Mouse (Mus musculus) v-Abl transformed pro-B cells (cell line): ENCODE results near the gene Itpkb.

Experiments
- in situ Hi-C, 2 experiments: fragments of 400-800 bp; cut with MboI; formaldehyde crosslinking; loops; one replicate each; pipeline ENCODE4 v1.15.1; 2025; ENCODE audit not compliant: unreplicated experiment in 2 of 2

The Itpkb gene

GRCm38 (mm10) chr1:180390746-180391574 lies 60.7 kb downstream of the Itpkb start:
- in situ Hi-C loops: no loop called here

- in situ Hi-C loops: no loop called here
Observed at GRCm38 (mm10) chr1:180391575-180391945, 61.3 kb downstream of the Itpkb start.

DNA sequence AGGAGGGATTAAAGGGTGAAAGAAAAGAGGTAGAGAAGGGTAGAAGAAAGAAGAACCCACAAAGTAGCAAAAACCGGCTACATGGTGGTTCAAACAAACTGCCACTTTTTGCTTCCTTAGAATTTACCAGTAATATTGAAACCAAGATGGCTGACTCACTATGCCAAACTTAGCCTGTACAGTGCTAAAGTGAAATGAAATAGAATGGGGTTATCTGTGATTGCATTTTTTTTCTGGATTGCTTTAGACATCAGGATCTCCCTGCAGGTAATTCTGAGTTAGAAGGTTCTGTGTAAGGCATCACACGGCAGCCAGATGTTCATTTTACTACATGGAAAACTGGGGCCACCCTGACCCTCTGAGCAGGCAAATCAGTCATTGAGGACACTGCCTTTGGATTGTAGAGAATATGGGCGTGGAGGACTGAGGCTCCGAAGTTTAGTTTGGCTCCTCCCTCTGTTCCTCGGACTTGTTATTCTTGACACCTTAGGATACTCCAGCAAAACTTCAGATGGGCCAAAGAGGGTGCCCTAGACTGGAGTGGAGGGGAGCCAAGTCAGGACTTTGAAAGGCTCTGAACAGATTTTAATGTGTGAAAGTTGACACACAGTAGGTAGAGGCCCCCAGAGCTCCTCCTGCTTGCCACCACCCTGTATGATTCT lies 62.0 kb downstream of the Itpkb start:
- in situ Hi-C loops: no loop called here

GRCm38 (mm10) chr1:180393017-180393797 lies 62.9 kb downstream of the Itpkb start:
- in situ Hi-C loops: no loop called here

DNA sequence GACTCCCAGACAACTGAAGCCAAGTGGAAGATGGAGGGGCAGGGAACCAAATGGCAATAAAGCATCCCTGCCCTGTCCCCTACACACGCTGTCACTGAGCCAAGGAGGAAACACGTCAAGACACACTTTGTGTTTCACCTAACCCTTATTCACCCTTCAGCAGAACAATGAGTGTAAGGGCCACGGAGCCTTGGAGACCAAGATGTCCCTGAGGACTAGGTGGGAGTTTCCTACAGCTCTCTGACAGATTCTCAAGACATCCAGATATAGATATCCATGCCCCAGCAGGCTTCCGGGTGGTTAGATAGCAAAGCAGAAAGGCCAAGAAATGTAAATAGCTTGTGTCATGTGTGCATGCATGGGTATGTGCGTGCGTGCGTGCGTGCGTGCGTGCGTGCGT lies 63.6 kb downstream of the Itpkb start:
- in situ Hi-C loops: no loop called here

GRCm38 (mm10) chr1:180397734-180398133 lies 67.4 kb downstream of the Itpkb start:
- in situ Hi-C loops: no loop called here

- in situ Hi-C loops: no loop called here
Observed at GRCm38 (mm10) chr1:180398446-180398845, 68.2 kb downstream of the Itpkb start.

DNA sequence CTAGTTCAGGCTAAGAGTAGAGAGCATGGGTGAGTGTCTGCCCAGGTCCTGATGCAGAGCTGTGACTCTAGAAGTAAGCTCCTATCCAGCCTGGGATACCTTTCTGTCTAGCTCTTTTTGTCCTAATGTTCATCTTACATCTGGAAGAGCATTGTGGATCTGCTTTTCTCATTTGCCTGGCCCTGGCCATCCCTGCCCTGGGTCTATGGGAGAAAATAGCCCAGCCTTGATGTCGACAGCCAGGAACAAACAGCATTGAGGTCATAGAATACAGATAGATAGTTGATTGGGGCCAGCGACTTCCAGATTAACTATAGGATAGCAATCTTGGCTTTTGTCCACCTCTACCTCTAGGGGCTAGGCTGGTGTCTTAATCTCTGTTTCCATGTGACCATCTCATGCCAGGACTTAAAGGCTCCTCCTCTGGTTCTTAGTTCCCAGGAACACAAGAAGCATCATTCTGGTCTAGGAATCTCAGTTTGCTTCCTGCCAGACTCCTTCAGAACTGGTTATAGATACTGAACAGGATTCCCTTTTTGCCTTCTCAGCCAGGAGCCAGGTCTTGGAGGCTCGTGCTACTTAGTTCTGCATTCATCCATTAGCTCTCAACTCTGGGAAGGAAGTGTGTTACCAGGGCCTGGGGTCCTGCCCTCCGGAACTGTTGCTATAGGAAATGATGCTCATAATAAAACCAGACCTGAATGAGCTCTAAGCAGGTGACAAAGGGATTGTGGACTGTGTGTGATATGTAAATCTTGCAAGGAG lies 70.6 kb downstream of the Itpkb start:
- in situ Hi-C loops: loop anchor here (5.0 to 10.0 kb wide), 2 partner anchors 74 to 126 kb away; no protein-coding TSS in a partner anchor

- in situ Hi-C loops: loop anchor here (5.0 to 10.0 kb wide), 2 partner anchors 74 to 127 kb away; no protein-coding TSS in a partner anchor
Observed at GRCm38 (mm10) chr1:180401725-180402124, 71.4 kb downstream of the Itpkb start.

GRCm38 (mm10) chr1:180402481-180403081 lies 72.3 kb downstream of the Itpkb start:
- in situ Hi-C loops: loop anchor here (5.0 to 10.0 kb wide), 2 partner anchors 75 to 128 kb away; no protein-coding TSS in a partner anchor

GRCm38 (mm10) chr1:180403357-180403693 lies 73.0 kb downstream of the Itpkb start:
- in situ Hi-C loops: loop anchor here (5.0 to 10.0 kb wide), 2 partner anchors 76 to 129 kb away; no protein-coding TSS in a partner anchor

DNA sequence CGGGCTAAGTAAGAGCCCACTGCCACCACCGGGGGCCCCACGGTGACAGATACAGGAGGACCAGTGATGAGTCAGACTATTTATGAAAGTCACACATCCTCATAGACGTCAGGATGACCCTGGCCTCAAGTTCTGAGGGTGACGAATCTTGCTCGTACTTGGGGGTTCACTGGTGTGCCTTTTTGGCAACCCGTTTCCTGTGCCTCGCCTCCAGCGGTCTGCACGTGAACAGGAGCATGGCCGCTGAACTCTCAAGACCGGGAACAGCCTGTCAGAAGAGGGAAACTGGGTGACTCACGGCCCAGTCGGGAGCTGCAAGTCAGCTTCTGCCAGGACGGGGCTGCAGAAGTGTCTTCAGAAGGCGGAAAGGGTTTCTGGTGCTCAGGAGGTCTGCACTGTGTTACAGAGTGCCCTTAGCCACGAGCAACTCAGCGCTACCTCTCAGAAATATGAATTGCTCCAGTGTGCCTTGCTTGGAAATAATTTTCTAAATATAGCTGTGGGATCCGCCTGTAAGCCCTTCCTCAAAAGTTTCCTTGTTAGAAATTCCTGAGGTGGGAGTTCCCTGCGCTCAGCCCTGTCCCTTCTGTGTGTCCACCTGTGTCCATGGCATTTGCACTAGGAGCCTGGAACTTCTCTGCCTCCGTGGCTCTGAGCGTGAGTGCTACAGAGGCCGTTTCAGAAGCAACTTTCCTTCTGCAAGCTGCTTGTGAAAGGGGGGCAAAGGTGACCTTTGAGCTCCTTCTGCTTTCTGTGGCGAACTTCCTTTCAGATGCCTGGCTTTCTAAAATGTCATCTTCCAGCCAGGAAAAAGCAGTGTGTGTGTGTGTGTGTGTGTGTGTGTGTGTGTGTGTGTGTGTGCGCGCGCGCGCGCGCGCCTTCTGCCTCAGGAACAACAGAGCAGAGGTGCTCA lies 73.7 kb downstream of the Itpkb start:
- in situ Hi-C loops: loop anchor here (5.0 to 10.0 kb wide), 2 partner anchors 77 to 129 kb away; no protein-coding TSS in a partner anchor

DNA sequence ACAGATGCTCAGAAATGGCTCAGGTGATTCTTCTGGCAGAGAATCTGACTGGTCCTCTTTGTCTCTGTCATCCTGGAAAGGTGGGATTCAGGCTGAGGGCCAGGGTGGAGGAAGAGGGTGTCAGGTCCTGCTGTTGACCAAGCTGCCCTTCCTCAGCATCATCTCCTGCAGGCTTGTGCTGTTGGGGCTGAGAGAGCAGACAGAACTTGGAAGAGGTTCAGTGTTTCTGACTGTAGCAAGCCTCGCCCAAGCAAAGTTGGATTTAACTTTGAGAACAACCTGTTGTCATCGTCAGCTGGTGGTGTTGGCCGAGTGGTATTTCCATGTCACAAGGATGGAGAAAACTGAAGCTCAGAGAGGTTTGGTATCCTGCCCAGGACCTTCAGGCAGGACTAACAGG lies 74.4 kb downstream of the Itpkb start:
- in situ Hi-C loops: loop anchor here (5.0 to 10.0 kb wide), 4 partner anchors 72 to 132 kb away; partner anchors contain the start of gene Itpkb (in 1 of the 2)

GRCm38 (mm10) chr1:180405576-180406335 lies 75.5 kb downstream of the Itpkb start:
- in situ Hi-C loops: loop anchor here (5.0 to 10.0 kb wide), 3 partner anchors 73 to 133 kb away; partner anchors contain the start of gene Itpkb (in 1 of the 2)

- in situ Hi-C loops: loop anchor here (5.0 to 10.0 kb wide), 3 partner anchors 74 to 134 kb away; partner anchors contain the start of gene Itpkb (in 1 of the 2)
Observed at GRCm38 (mm10) chr1:180406336-180407035, 76.2 kb downstream of the Itpkb start.

DNA sequence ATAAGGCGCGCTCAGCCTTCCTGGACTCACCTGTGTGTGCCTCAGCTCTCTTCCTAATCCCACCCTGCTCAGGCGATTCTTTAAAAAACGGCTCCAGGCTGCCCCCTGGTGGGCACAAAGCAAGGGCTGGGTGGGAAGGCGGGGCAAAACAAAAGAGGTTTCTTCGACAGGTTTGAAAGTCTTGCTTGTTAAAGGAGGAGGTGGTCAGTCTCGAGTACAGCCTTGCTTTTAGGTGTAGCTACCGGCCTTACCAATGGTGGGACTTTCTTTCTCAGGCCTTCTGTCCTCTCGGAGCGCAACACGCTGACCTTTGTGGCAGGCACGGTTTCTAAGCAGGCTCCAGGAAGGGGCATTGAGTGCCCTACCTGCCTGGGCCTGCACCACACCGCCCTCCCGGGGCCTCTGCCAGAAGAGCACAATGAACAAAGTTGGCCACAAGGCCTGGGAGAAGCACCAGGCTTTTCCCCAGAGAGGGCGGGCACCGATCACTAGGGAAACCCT lies 76.9 kb downstream of the Itpkb start:
- in situ Hi-C loops: loop anchor here (5.0 to 10.0 kb wide), 3 partner anchors 75 to 135 kb away; partner anchors contain the start of gene Itpkb (in 1 of the 2)
